Mouse (Mus musculus) v-Abl transformed pro-B cells (cell line): ENCODE data around the gene Galk1.

Source experiments
- in situ Hi-C, 2 experiments: fragments of 400-800 bp; cut with MboI; formaldehyde crosslinking; loops; one replicate each; pipeline ENCODE4 v1.15.1; 2025; ENCODE audit not compliant: unreplicated experiment in 2 of 2

Galk1 gene

GRCm38 (mm10) chr11:116012262-116012947 is at the start of gene Galk1:
Gene Galk1, minus strand, starts transcription at chr11:116012719.
- in situ Hi-C loops, result loop anchor here in 1 of 2 experiments (10.0 kb wide), 1 partner anchor 288 kb away; no protein-coding TSS in a partner anchor

- in situ Hi-C loops, result no loop called here
Observed at GRCm38 (mm10) chr11:116061641-116062415, 49.3 kb upstream of the Galk1 start.

GRCm38 (mm10) chr11:116060596-116060995 is 48.1 kb upstream of the Galk1 start:
- in situ Hi-C loops, result no loop called here

- in situ Hi-C loops, result no loop called here
Observed at GRCm38 (mm10) chr11:116059691-116060025, 47.1 kb upstream of the Galk1 start.

- in situ Hi-C loops, result no loop called here
Observed at GRCm38 (mm10) chr11:116058868-116059690, 46.6 kb upstream of the Galk1 start.

GRCm38 (mm10) chr11:116058022-116058614 is 45.6 kb upstream of the Galk1 start:
- in situ Hi-C loops, result no loop called here

GRCm38 (mm10) chr11:116057237-116057881 is 44.8 kb upstream of the Galk1 start:
- in situ Hi-C loops, result no loop called here

- in situ Hi-C loops, result no loop called here
Observed at GRCm38 (mm10) chr11:116055873-116056272, 43.4 kb upstream of the Galk1 start.

GRCm38 (mm10) chr11:116053510-116054229 is 41.2 kb upstream of the Galk1 start:
- in situ Hi-C loops, result no loop called here

- in situ Hi-C loops, result no loop called here
Observed at GRCm38 (mm10) chr11:116050196-116050595, 37.7 kb upstream of the Galk1 start.

GRCm38 (mm10) chr11:116049610-116050009 is 37.1 kb upstream of the Galk1 start:
- in situ Hi-C loops, result no loop called here

GRCm38 (mm10) chr11:116045173-116045572 is 32.7 kb upstream of the Galk1 start:
- in situ Hi-C loops, result no loop called here

GRCm38 (mm10) chr11:116043286-116043685 is 30.8 kb upstream of the Galk1 start:
- in situ Hi-C loops, result no loop called here

- in situ Hi-C loops, result no loop called here
Observed at GRCm38 (mm10) chr11:116042372-116043138, 30.0 kb upstream of the Galk1 start.

- in situ Hi-C loops, result no loop called here
Observed at GRCm38 (mm10) chr11:116041833-116042232, 29.3 kb upstream of the Galk1 start.

- in situ Hi-C loops, result no loop called here
Observed at GRCm38 (mm10) chr11:116040593-116040992, 28.1 kb upstream of the Galk1 start.

GRCm38 (mm10) chr11:116037826-116038225 is 25.3 kb upstream of the Galk1 start:
- in situ Hi-C loops, result no loop called here

GRCm38 (mm10) chr11:116036671-116037070 is 24.2 kb upstream of the Galk1 start:
- in situ Hi-C loops, result no loop called here

GRCm38 (mm10) chr11:116034584-116034983 is 22.1 kb upstream of the Galk1 start:
- in situ Hi-C loops, result loop anchor here (5.0 kb wide), 1 partner anchor 38 kb away; no protein-coding TSS in a partner anchor
